Mouse (Mus musculus): Measurements from ENCODE around the gene Pigc. TPM values are rescaled to one million over a fixed set of nuclear protein-coding genes. Genes with fewer than 3 reads are reported as not detected.

Gene Pigc
- total and polyA plus RNA-seq, 2 experiments from 2014 or later = 24.0 to 25.0 TPM

- 62% methylated on average over 13 of the region's 13 CpGs for WGBS
Observed at GRCm38 (mm10) chr1:161925281-161925805, 43.6 kb upstream of the Pigc start.

GRCm38 (mm10) chr1:161927976-161928375, 41.0 kb upstream of the Pigc start:
- Histone ChIP-seq H3K4me3 (ENCODE audit: low read depth, low read length) (no peak overlapping the region), H3K4me2 (ENCODE audit: low read depth, low read length) (no peak overlapping the region), H3K36me3 (replicated peaks; ENCODE audit: control insufficient read depth, insufficient read depth, low read length) (no peaks in the 10 kb centered on the region), H3K27ac (ENCODE audit: low read depth) (no peak overlapping the region), H3K9me3 (replicated peaks; ENCODE audit: control insufficient read depth, low read length) (no peaks in the 10 kb centered on the region), H3K9ac (replicated peaks; ENCODE audit: low read depth, low read length) (no peak overlapping the region), H3K4me1 (ENCODE audit: control insufficient read depth, insufficient read depth) (0 out of 2 replicates have a peak, but pooled peaks cover 3% of the 10 kb centered on the region), H3K27me3 (ENCODE audit: control insufficient read depth, insufficient read depth, low read length) (no peaks in the 10 kb centered on the region)
- TF ChIP-seq EP300 (IDR thresholded peaks at IDR 0.05; ENCODE audit: low read depth) (no peak), CTCF (IDR thresholded peaks at IDR 0.05; ENCODE audit: low read depth) (no peak)
- DNase-seq (ENCODE audit: low spot score) (no peak), ATAC-seq (ENCODE audit: insufficient read depth, low read depth) (no peak)
- WGBS = 84% methylated on average over 2 of the region's 2 CpGs

More at GRCm38 (mm10) chr1:161925281-161925805, 43.6 kb upstream of the Pigc start:
- Histone ChIP-seq H3K27me3 (ENCODE audit: control insufficient read depth, insufficient read depth, low read length) (no peaks in the 10 kb centered on the region), H3K4me2 (ENCODE audit: low read depth, low read length) (no peak overlapping the region), H3K9ac (replicated peaks; ENCODE audit: low read depth, low read length) (no peak overlapping the region), H3K4me3 (ENCODE audit: low read depth, low read length) (no peak overlapping the region), H3K27ac (ENCODE audit: low read depth) (no peak overlapping the region), H3K9me3 (replicated peaks; ENCODE audit: control insufficient read depth, low read length) (no peaks in the 10 kb centered on the region), H3K4me1 (ENCODE audit: control insufficient read depth, insufficient read depth) (0 out of 2 replicates have a peak, but pooled peaks cover 3% of the 10 kb centered on the region), H3K36me3 (replicated peaks; ENCODE audit: control insufficient read depth, insufficient read depth, low read length) (no peaks in the 10 kb centered on the region)
- ATAC-seq (ENCODE audit: insufficient read depth, low read depth) (no peak), DNase-seq (ENCODE audit: low spot score) (no peak)
- TF ChIP-seq EP300 (IDR thresholded peaks at IDR 0.05; ENCODE audit: low read depth) (no peak), CTCF (IDR thresholded peaks at IDR 0.05; ENCODE audit: low read depth) (no peak)

GRCm38 (mm10) chr1:161931313-161931712, 37.7 kb upstream of the Pigc start:
- no peak overlapping the region for H3K27ac ChIP-seq (ENCODE audit: low read depth)
- 62% methylated on average over 4 of the region's 4 CpGs for WGBS
- no peak for ATAC-seq (ENCODE audit: insufficient read depth, low read depth)
- H3K4me3 ChIP-seq (ENCODE audit: low read depth, low read length) = no peak overlapping the region
- no peak overlapping the region for H3K4me2 ChIP-seq (ENCODE audit: low read depth, low read length)
- H3K9ac ChIP-seq (replicated peaks; ENCODE audit: low read depth, low read length) = no peak overlapping the region
- no peaks in the 10 kb centered on the region for H3K36me3 ChIP-seq (replicated peaks; ENCODE audit: control insufficient read depth, insufficient read depth, low read length)
- TF ChIP-seq EP300 (IDR thresholded peaks at IDR 0.05; ENCODE audit: low read depth) (no peak), CTCF (IDR thresholded peaks at IDR 0.05; ENCODE audit: low read depth) (no peak)
- H3K9me3 ChIP-seq (replicated peaks; ENCODE audit: control insufficient read depth, low read length) = no peaks in the 10 kb centered on the region
- H3K4me1 ChIP-seq (ENCODE audit: control insufficient read depth, insufficient read depth) = no peaks in the 10 kb centered on the region
- DNase-seq (ENCODE audit: low spot score) = no peak
- H3K27me3 ChIP-seq (ENCODE audit: control insufficient read depth, insufficient read depth, low read length) = no peaks in the 10 kb centered on the region

GRCm38 (mm10) chr1:161931817-161932216, 37.2 kb upstream of the Pigc start:
- no peak for TF ChIP-seq EP300 (IDR thresholded peaks at IDR 0.05; ENCODE audit: low read depth)
- no peak for TF ChIP-seq CTCF (IDR thresholded peaks at IDR 0.05; ENCODE audit: low read depth)
- no peak for ATAC-seq (ENCODE audit: insufficient read depth, low read depth)
- 89% methylated on average over 10 of the region's 10 CpGs for WGBS

GRCm38 (mm10) chr1:161932286-161932685, 36.7 kb upstream of the Pigc start:
- H3K27me3 ChIP-seq (ENCODE audit: control insufficient read depth, insufficient read depth, low read length) = no peaks in the 10 kb centered on the region
- H3K4me1 ChIP-seq (ENCODE audit: control insufficient read depth, insufficient read depth) = no peaks in the 10 kb centered on the region
- ATAC-seq (ENCODE audit: insufficient read depth, low read depth) (no peak), DNase-seq (ENCODE audit: low spot score) (no peak)
- no peak overlapping the region for H3K4me3 ChIP-seq (ENCODE audit: low read depth, low read length)
- no peak overlapping the region for H3K4me2 ChIP-seq (ENCODE audit: low read depth, low read length)
- H3K9ac ChIP-seq (replicated peaks; ENCODE audit: low read depth, low read length) = no peak overlapping the region
- no peak for TF ChIP-seq EP300 (IDR thresholded peaks at IDR 0.05; ENCODE audit: low read depth)
- TF ChIP-seq CTCF (IDR thresholded peaks at IDR 0.05; ENCODE audit: low read depth) = no peak
- no peak overlapping the region for H3K27ac ChIP-seq (ENCODE audit: low read depth)
- no peaks in the 10 kb centered on the region for H3K36me3 ChIP-seq (replicated peaks; ENCODE audit: control insufficient read depth, insufficient read depth, low read length)
- WGBS = 71% methylated on average over 4 of the region's 4 CpGs
- no peaks in the 10 kb centered on the region for H3K9me3 ChIP-seq (replicated peaks; ENCODE audit: control insufficient read depth, low read length)

More at GRCm38 (mm10) chr1:161931817-161932216, 37.2 kb upstream of the Pigc start:
- Histone ChIP-seq H3K27ac (ENCODE audit: low read depth) (no peak overlapping the region), H3K36me3 (replicated peaks; ENCODE audit: control insufficient read depth, insufficient read depth, low read length) (no peaks in the 10 kb centered on the region), H3K9ac (replicated peaks; ENCODE audit: low read depth, low read length) (no peak overlapping the region), H3K27me3 (ENCODE audit: control insufficient read depth, insufficient read depth, low read length) (no peaks in the 10 kb centered on the region), H3K4me1 (ENCODE audit: control insufficient read depth, insufficient read depth) (no peaks in the 10 kb centered on the region), H3K4me2 (ENCODE audit: low read depth, low read length) (no peak overlapping the region), H3K9me3 (replicated peaks; ENCODE audit: control insufficient read depth, low read length) (no peaks in the 10 kb centered on the region), H3K4me3 (ENCODE audit: low read depth, low read length) (no peak overlapping the region)
- DNase-seq (ENCODE audit: low spot score) = no peak

- Histone ChIP-seq H3K4me3 (ENCODE audit: low read depth, low read length) (no peak overlapping the region), H3K4me2 (ENCODE audit: low read depth, low read length) (no peak overlapping the region), H3K9me3 (replicated peaks; ENCODE audit: control insufficient read depth, low read length) (no peaks in the 10 kb centered on the region), H3K36me3 (replicated peaks; ENCODE audit: control insufficient read depth, insufficient read depth, low read length) (no peaks in the 10 kb centered on the region), H3K27ac (ENCODE audit: low read depth) (no peak overlapping the region), H3K4me1 (ENCODE audit: control insufficient read depth, insufficient read depth) (no peaks in the 10 kb centered on the region), H3K9ac (replicated peaks; ENCODE audit: low read depth, low read length) (no peak overlapping the region), H3K27me3 (ENCODE audit: control insufficient read depth, insufficient read depth, low read length) (no peaks in the 10 kb centered on the region)
- no peak for DNase-seq (ENCODE audit: low spot score)
- WGBS = 65% methylated on average over 2 of the region's 2 CpGs
- no peak for ATAC-seq (ENCODE audit: insufficient read depth, low read depth)
- TF ChIP-seq CTCF (IDR thresholded peaks at IDR 0.05; ENCODE audit: low read depth) = no peak
- TF ChIP-seq EP300 (IDR thresholded peaks at IDR 0.05; ENCODE audit: low read depth) = no peak
Observed at GRCm38 (mm10) chr1:161942082-161942481, 26.9 kb upstream of the Pigc start.
